Mouse (Mus musculus): ENCODE data around the gene Htr1f. TPM values are rescaled to one million over a fixed set of nuclear protein-coding genes. Genes with fewer than 3 reads are reported as not detected.

Gene Htr1f
- polyA plus RNA-seq, 1 experiment: not detected

DNA sequence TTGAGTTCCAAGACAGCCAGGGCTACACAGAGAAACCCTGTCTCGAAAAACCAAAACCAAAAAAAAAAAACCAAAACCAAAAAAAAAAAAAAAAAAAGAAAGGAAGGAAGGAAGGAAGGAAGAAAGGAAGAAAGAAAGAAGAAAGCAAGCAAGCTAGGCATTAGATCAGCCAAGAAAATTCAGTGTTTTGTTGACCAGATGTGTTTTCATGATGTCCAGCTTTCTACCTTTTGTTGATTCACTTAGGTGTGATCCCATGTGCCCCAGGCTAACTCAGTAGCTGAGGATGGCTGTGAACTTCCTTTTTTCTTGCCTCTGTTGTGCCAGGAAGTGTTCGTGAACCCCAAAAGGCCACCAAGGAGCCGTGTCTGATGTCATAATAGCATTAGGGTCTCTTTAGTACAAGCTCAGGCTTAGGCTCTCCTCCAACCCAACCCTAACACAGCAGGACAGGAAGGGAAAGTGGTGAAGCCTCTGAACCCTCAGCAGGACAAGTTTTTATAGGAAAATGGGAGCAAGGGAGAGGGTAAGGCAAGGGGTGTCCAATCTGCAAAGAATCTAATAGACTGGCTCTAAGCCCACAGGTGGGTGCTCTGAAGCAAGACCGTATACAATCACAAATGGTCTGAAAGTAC is 228.9 kb downstream of the Htr1f start:
- 80% methylated on average over 4 of the region's 4 CpGs for WGBS
- DNase-seq (ENCODE audit: low read depth, low spot score): no peak

DNA sequence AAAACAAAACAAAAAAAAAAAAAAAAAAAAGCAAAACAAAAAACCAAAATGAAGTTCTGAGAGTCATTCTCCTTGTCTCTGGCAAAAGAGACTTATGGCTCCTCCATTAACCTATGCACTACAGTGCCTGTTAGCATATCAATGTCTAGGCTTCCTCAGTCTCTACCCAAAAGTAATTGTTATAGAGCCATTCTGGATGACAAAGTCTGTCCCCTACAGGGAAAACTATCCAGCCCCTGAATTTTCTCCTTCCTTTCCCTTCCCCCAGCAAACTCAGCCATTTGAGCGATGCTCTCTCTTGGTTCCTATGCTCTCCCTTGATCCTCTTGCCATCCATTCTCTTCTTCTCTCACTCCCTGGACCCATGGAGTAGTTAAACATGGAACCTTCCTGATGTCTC is 229.8 kb downstream of the Htr1f start:
- no peak for DNase-seq (ENCODE audit: low read depth, low spot score)
- WGBS: 100% methylated on average over 1 of the region's 1 CpGs

DNA sequence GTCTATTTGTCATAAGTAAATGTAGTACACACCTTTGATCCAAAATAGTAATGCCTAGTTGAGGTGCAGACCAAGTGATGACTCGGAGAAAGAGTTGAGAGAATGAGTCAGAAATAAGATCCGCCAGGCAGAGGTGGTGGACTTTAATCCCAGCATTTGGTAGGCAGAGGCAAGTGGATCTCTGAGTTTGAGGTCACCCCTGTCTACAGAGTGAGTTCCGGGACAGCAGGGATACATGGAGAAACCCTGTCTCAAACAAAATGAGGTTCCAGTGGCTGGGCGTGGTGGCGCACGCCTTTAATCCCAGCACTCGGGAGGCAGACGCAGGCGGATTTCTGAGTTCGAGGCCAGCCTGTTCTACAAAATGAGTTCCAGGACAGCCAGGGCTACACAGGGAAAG is 230.3 kb downstream of the Htr1f start:
- DNase-seq (ENCODE audit: low read depth, low spot score): no peak
- WGBS: 95% methylated on average over 10 of the region's 10 CpGs
